Mouse (Mus musculus) liver (tissue): ENCODE measurements around the gene Prom2.
A peak's percentile ranks its signal among the peaks of the same experiment; 100 is the strongest.

Experiments used
- DNase-seq: peaks from one replicate; pipeline ENCODE4 v3.0.0-alpha.2; 2020; ENCODE audit warnings: mixed read lengths

Prom2 gene

GRCm38 (mm10) chr2:127541185-127541584 lies at the start of gene Prom2:
Gene Prom2, minus strand, starts transcription at chr2:127541467.
- no peak for DNase-seq

- DNase-seq, result no peak
Observed at GRCm38 (mm10) chr2:127590840-127591239, 49.6 kb upstream of the Prom2 start.

GRCm38 (mm10) chr2:127590204-127590603 lies 48.9 kb upstream of the Prom2 start:
- no peak for DNase-seq

- no peak for DNase-seq
Observed at GRCm38 (mm10) chr2:127588897-127589296, 47.6 kb upstream of the Prom2 start.

- no peak for DNase-seq
Observed at GRCm38 (mm10) chr2:127587514-127587844, 46.2 kb upstream of the Prom2 start.

- peak; percentile 92 for DNase-seq
Observed at GRCm38 (mm10) chr2:127586694-127587513, 45.6 kb upstream of the Prom2 start, which contains the start of the genes Zfp661 and Mrps5. Gene Zfp661, minus strand, starts transcription at chr2:127587094. Gene Mrps5, plus strand, starts transcription at chr2:127587222.

GRCm38 (mm10) chr2:127584436-127584858 lies 43.2 kb upstream of the Prom2 start:
- peak; percentile 93 for DNase-seq

GRCm38 (mm10) chr2:127573322-127573721 lies 32.1 kb upstream of the Prom2 start:
- DNase-seq, result no peak

GRCm38 (mm10) chr2:127559070-127559966 lies 18.1 kb upstream of the Prom2 start:
- DNase-seq, result peak; percentile 80

GRCm38 (mm10) chr2:127551078-127551477 lies 9.8 kb upstream of the Prom2 start:
- DNase-seq, result no peak

GRCm38 (mm10) chr2:127550446-127550845 lies 9.2 kb upstream of the Prom2 start:
- no peak for DNase-seq

- no peak for DNase-seq
Observed at GRCm38 (mm10) chr2:127549711-127550110, 8.4 kb upstream of the Prom2 start.

- no peak for DNase-seq
Observed at GRCm38 (mm10) chr2:127548342-127549074, 7.2 kb upstream of the Prom2 start.

GRCm38 (mm10) chr2:127541697-127542096 lies 430 bp upstream of the Prom2 start:
- DNase-seq, result no peak

GRCm38 (mm10) chr2:127539494-127539893 lies 1.8 kb downstream of the Prom2 start:
- DNase-seq, result no peak

GRCm38 (mm10) chr2:127537548-127537947 lies 3.7 kb downstream of the Prom2 start:
- no peak for DNase-seq

GRCm38 (mm10) chr2:127535363-127535762 lies 5.9 kb downstream of the Prom2 start:
- no peak for DNase-seq

GRCm38 (mm10) chr2:127532379-127532778 lies 8.9 kb downstream of the Prom2 start:
- peak; percentile 38 for DNase-seq

GRCm38 (mm10) chr2:127531592-127531991 lies 9.7 kb downstream of the Prom2 start:
- DNase-seq, result no peak

GRCm38 (mm10) chr2:127530418-127530817 lies 10.8 kb downstream of the Prom2 start:
- DNase-seq, result no peak

GRCm38 (mm10) chr2:127525004-127525775 lies 16.1 kb downstream of the Prom2 start:
- DNase-seq, result no peak
